Mouse (Mus musculus) testis, adult 2 months (tissue): Measurements from ENCODE around the gene Smndc1.

Source experiments
- CTCF ChIP-seq: fragments of 200-500 bp; IDR thresholded peaks from 2 replicates; pipeline ENCODE4 v1.5.1; 2012; ENCODE audit warnings: low read depth, mild to moderate bottlenecking, inconsistent platforms, low read length, moderate library complexity; ENCODE audit not compliant: control insufficient read depth, insufficient read depth, insufficient replicate concordance
- POLR2A ChIP-seq: fragments of 200-500 bp; IDR thresholded peaks from 2 replicates; pipeline ENCODE4 v1.6.1; 2012; ENCODE audit warnings: low read depth, mild to moderate bottlenecking, inconsistent platforms, low read length, moderate library complexity; ENCODE audit not compliant: control insufficient read depth

DNA sequence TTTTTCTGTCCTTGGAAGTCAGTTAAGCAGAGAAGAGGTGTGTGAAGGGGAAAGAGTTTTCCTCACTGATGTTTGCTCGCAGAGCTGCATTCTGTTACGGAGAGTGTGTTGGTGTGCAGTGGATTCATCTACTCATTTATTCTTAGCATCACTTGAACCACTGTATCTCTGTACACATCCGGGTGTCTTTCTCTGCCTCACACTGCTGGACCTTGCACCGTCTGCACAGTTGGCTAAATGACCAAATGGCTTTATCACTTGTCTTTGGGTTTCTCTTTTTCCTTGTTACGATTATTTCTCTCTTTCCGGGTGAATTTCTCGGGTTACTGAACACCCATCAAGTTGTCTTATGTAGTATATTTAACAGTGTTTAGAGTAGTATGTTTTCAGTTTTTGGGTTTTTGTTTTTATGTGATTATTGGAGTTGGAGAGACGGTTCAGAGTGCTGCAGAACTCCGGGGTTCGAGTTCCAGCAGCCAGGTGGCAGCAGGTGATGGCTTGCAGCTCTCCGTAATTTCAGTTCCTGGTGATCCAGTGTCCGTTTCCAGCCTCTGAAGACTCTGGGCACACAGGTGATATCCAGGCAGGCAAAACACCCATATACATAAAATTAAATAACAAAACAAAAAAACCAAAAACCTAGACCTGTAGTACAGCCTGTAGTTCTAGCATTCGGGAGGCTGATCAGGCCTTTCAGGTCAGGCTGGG, 47.0 kb downstream of the Smndc1 start:
- TF ChIP-seq POLR2A (no peak), CTCF (no peak)
